Mouse (Mus musculus) cerebellum, postnatal 10 days (tissue): ENCODE measurements at regions not wholly inside any gene's neighbourhood (a gene's known extent, or its start where the extent isn't known, plus 50 kb on each side); places are given as distances from the start of the nearest gene placed in this dataset.

Source experiments
- DNase-seq, 2 experiments: peaks; one replicate each; pipeline ENCODE4 v3.0.0; 2021; ENCODE audit warnings: mixed read lengths in 2 of 2

GRCm38 (mm10) chr15:23682128-23682527, 1133.3 kb downstream of the Cdh18 start:
- DNase-seq: no peak

GRCm38 (mm10) chr15:23708609-23709008, 1159.8 kb downstream of the Cdh18 start:
- DNase-seq: peak in 1 of 2 experiments; percentile 8
